Mouse (Mus musculus) ES-Bruce4 (cell line): Measurements from ENCODE around the gene Trir.

Experiments used
- CTCF ChIP-seq: IDR thresholded peaks from one replicate; pipeline ENCODE4 v1.8.1; 2011; ENCODE audit warnings: low read depth, low read length
- EP300 ChIP-seq: IDR thresholded peaks from 2 replicates; pipeline ENCODE4 v1.6.1; 2011; ENCODE audit warnings: low read depth, low read length; ENCODE audit not compliant: insufficient read depth
- POLR2A ChIP-seq: IDR thresholded peaks from one replicate; pipeline ENCODE4 v1.8.1; 2011; ENCODE audit warnings: low read length; ENCODE audit not compliant: insufficient read depth

DNA sequence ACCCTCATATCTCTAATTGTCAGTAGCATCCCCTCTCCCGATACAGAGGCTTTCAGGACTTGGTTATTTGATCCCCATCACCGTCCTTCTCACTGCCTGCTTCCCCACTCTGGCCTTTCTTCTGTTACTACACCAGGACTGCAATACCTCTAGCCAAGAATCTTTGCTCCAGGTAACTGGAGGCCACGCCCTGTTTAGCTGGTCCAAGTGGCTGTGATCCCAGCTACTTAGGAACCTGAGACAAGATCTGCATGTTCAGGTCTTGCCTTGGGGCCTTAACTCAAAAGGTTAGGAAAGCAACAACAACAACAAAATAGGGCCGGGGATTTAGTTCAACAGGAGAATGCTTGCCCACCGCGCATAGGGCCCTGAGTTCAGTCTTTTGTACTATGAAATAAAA lies 17.0 kb downstream of the Trir start:
- TF ChIP-seq EP300 = no peak
- TF ChIP-seq POLR2A = no peak
- no peak for TF ChIP-seq CTCF
